Mouse (Mus musculus) hematopoietic multipotent progenitor cell, adult 10-12 weeks (in vitro differentiated cells): ENCODE measurements around the gene Clec4f. TPM values are rescaled to one million over a fixed set of nuclear protein-coding genes. Genes with fewer than 3 reads are reported as not detected.

Experiments used
- polyA plus RNA-seq: library from polyadenylated mRNA; stranded (reverse); fragments of >175 nt; gene quantifications from 2 replicates; pipeline ENCODE4 v1.2.3, GENCODE M21; 2012; ENCODE audit warnings: low replicate concordance

Clec4f gene
- polyA plus RNA-seq, result not detected in 2 replicates

GRCm38 (mm10) chr6:83656087-83656486 lies at the start of gene Clec4f:
Clec4f (minus strand) TSS chr6:83656187.

GRCm38 (mm10) chr6:83677757-83678156 lies 21.8 kb upstream of the Clec4f start, which contains the start of gene Cd207:
Cd207 (minus strand) TSS chr6:83677857.

Other genes starting within 250 kb of the Clec4f start
- 57.5 and 120 TPM in 2 replicates for gene Tet3, start 197.1 kb downstream of the Clec4f start, polyA plus RNA-seq
- gene Dguok, start 149.2 kb downstream of the Clec4f start, polyA plus RNA-seq, result 35.0 and 38.2 TPM in 2 replicates
- gene Actg2, start 119.9 kb downstream of the Clec4f start, polyA plus RNA-seq, result 0.36 TPM in 1 of 2 replicates, not detected in the other
- 1.6 and 1.9 TPM in 2 replicates for gene Stambp, start 83.5 kb downstream of the Clec4f start, polyA plus RNA-seq
- 0.26 and 0.37 TPM in 2 replicates for gene Cd207, start 21.7 kb upstream of the Clec4f start, polyA plus RNA-seq
- gene Vax2, start 55.1 kb upstream of the Clec4f start, polyA plus RNA-seq, result 0.19 and 1.1 TPM in 2 replicates
- not detected in 2 replicates for gene Atp6v1b1, start 86.8 kb upstream of the Clec4f start, polyA plus RNA-seq
- gene Ankrd53, start 106.5 kb upstream of the Clec4f start, polyA plus RNA-seq, result not detected in 2 replicates
- gene Tex261, start 119.6 kb upstream of the Clec4f start, polyA plus RNA-seq, result 32.4 and 46.9 TPM in 2 replicates
- 9.0 and 15.9 TPM in 2 replicates for gene Nagk, start 138.8 kb upstream of the Clec4f start, polyA plus RNA-seq
- gene Paip2b, start 175.6 kb upstream of the Clec4f start, polyA plus RNA-seq, result 11.2 and 23.5 TPM in 2 replicates
- gene Zfp638, start 210.9 kb upstream of the Clec4f start, polyA plus RNA-seq, result 13.8 and 14.8 TPM in 2 replicates